Mouse (Mus musculus) forebrain, embryonic 14.5 days (tissue): ENCODE results near the gene Slc16a12. TPM values are rescaled to one million over a fixed set of nuclear protein-coding genes. Genes with fewer than 3 reads are reported as not detected.

Source experiments
- microRNA-seq: library from miRNA; unstranded; fragments of <30 nt; microRNA quantifications from one replicate; pipeline ENCODE4, GENCODE M21; 2016
- polyA plus RNA-seq: library from polyadenylated mRNA; unstranded; fragments of >200 nt; fragmentation: Nextera tagmentation; extraction: Ambion mirVana; gene quantifications from 2 replicates; pipeline ENCODE4 v1.2.1, GENCODE M21; 2014

The Slc16a12 gene
- polyA plus RNA-seq, 1 experiment from 2014 or later = 2.6 TPM

Small RNAs within 50 kb of the gene (microRNA-seq; reads per million reads assigned to microRNA genes)
- gene Gm27476 = not detected

Other genes with a start within 250 kb of the Slc16a12 start
- gene Lipa, start 219.8 kb downstream of the Slc16a12 start, polyA plus RNA-seq = 18.5 and 20.6 TPM in 2 replicates
- gene Ifit2, start 196.6 kb downstream of the Slc16a12 start, polyA plus RNA-seq = 8.3 and 8.4 TPM in 2 replicates
- 0.59 and 1.2 TPM in 2 replicates for gene Ifit3, start 163.8 kb downstream of the Slc16a12 start, polyA plus RNA-seq
- 0.33 and 0.85 TPM in 2 replicates for gene Ifit1bl1, start 145.3 kb downstream of the Slc16a12 start, polyA plus RNA-seq
- gene Ifit3b, start 139.3 kb downstream of the Slc16a12 start, polyA plus RNA-seq = not detected in 2 replicates
- gene Ifit1bl2, start 106.5 kb downstream of the Slc16a12 start, polyA plus RNA-seq = 0.10 and 0.41 TPM in 2 replicates
- gene Ifit1, start 106.4 kb downstream of the Slc16a12 start, polyA plus RNA-seq = 0.38 TPM in 1 of 2 replicates, not detected in the other
- 6.1 and 7.0 TPM in 2 replicates for gene Pank1, start 132.2 kb upstream of the Slc16a12 start, polyA plus RNA-seq
- 30.8 and 32.9 TPM in 2 replicates for gene Kif20b, start 175.1 kb upstream of the Slc16a12 start, polyA plus RNA-seq